Mouse (Mus musculus) common myeloid progenitor, adult 5-6 weeks (primary cell): Measurements from ENCODE around the gene Akr7a5. TPM values are rescaled to one million over a fixed set of nuclear protein-coding genes. Genes with fewer than 3 reads are reported as not detected.
A peak's percentile ranks its signal among the peaks of the same experiment; 100 is the strongest.

Experiments used
- ATAC-seq: replicated peaks from 2 replicates; pipeline ENCODE4 v1.8.0; 2016; ENCODE audit warnings: low read depth, mild to moderate bottlenecking, moderate TSS enrichment, inconsistent platforms; ENCODE audit not compliant: poor library complexity, severe bottlenecking
- total RNA-seq: library from RNA; stranded (forward); fragments of 200-1000, 187-1606 nt; gene quantifications from 2 replicates; pipeline ENCODE4 v1.2.3, GENCODE M21; 2017

The Akr7a5 gene
- total RNA-seq: 10.6 and 12.4 TPM in 2 replicates

- ATAC-seq: peak; percentile 77
These were observed at the start of gene Akr7a5, which contains the start of gene Pqlc2 for GRCm38 (mm10) chr4:139310171-139310898. Gene Akr7a5 (plus strand): TSS chr4:139310744. Gene Pqlc2 (minus strand): TSS chr4:139310708.

GRCm38 (mm10) chr4:139262981-139263380, 47.6 kb upstream of the Akr7a5 start:
- no peak for ATAC-seq

- no peak for ATAC-seq
These were observed 44.6 kb upstream of the Akr7a5 start for GRCm38 (mm10) chr4:139265783-139266499.

- ATAC-seq: no peak
These were observed 44.1 kb upstream of the Akr7a5 start for GRCm38 (mm10) chr4:139266500-139266865.

GRCm38 (mm10) chr4:139267335-139267734, 43.2 kb upstream of the Akr7a5 start:
- ATAC-seq: no peak

GRCm38 (mm10) chr4:139268242-139268641, 42.3 kb upstream of the Akr7a5 start:
- ATAC-seq: no peak

GRCm38 (mm10) chr4:139270168-139270567, 40.4 kb upstream of the Akr7a5 start:
- no peak for ATAC-seq

GRCm38 (mm10) chr4:139271562-139271961, 39.0 kb upstream of the Akr7a5 start:
- ATAC-seq: no peak

GRCm38 (mm10) chr4:139272951-139273680, 37.4 kb upstream of the Akr7a5 start:
- no peak for ATAC-seq

GRCm38 (mm10) chr4:139274573-139274972, 36.0 kb upstream of the Akr7a5 start:
- ATAC-seq: no peak

- no peak for ATAC-seq
These were observed 34.1 kb upstream of the Akr7a5 start for GRCm38 (mm10) chr4:139276411-139276810.

- no peak for ATAC-seq
These were observed 30.0 kb upstream of the Akr7a5 start for GRCm38 (mm10) chr4:139280530-139280929.

GRCm38 (mm10) chr4:139281791-139282345, 28.7 kb upstream of the Akr7a5 start:
- ATAC-seq: no peak

- no peak for ATAC-seq
These were observed 27.6 kb upstream of the Akr7a5 start for GRCm38 (mm10) chr4:139282955-139283417.

GRCm38 (mm10) chr4:139284877-139285276, 25.7 kb upstream of the Akr7a5 start:
- ATAC-seq: no peak

GRCm38 (mm10) chr4:139286234-139286633, 24.3 kb upstream of the Akr7a5 start:
- ATAC-seq: no peak

GRCm38 (mm10) chr4:139287122-139287863, 23.3 kb upstream of the Akr7a5 start:
- peak; percentile 74 for ATAC-seq

GRCm38 (mm10) chr4:139289017-139289416, 21.5 kb upstream of the Akr7a5 start:
- peak; percentile 72 for ATAC-seq

GRCm38 (mm10) chr4:139291099-139291498, 19.4 kb upstream of the Akr7a5 start:
- no peak for ATAC-seq

GRCm38 (mm10) chr4:139292038-139292437, 18.5 kb upstream of the Akr7a5 start:
- ATAC-seq: no peak
